Mouse (Mus musculus) lung, adult 2 months (tissue): ENCODE results near the gene Maats1. TPM values are rescaled to one million over a fixed set of nuclear protein-coding genes. Genes with fewer than 3 reads are reported as not detected.

ENCODE experiments used
- DNase-seq: peaks from one replicate; pipeline ENCODE4 v3.0.0; 2022
- H3K4me1 ChIP-seq: fragments of 200-500 bp; 2 replicates; pipeline ENCODE4 v1.6.1; 2011; ENCODE audit warnings: low read length; ENCODE audit not compliant: control insufficient read depth, insufficient read depth
- H3K4me3 ChIP-seq: fragments of 200-500 bp; replicated peaks from 2 replicates; pipeline ENCODE3; 2011; ENCODE audit warnings: low read depth, mild to moderate bottlenecking, control low read depth, low read length; ENCODE audit errors: extremely low read depth
- CTCF ChIP-seq: fragments of 200-500 bp; IDR thresholded peaks from 2 replicates; pipeline ENCODE4 v1.5.1; 2011; ENCODE audit warnings: mild to moderate bottlenecking, low read length, control low read depth; ENCODE audit not compliant: insufficient read depth
- POLR2A ChIP-seq: fragments of 200-500 bp; IDR thresholded peaks from 2 replicates; pipeline ENCODE4 v1.6.1; 2011; ENCODE audit warnings: low read depth, mild to moderate bottlenecking, control low read depth, low read length, borderline replicate concordance; ENCODE audit errors: extremely low read depth
- WGBS: fragments of 180-500 bp; shearing (Covaris S2); methylation state at CpG from one replicate; pipeline ENCODE4 v1.1.7; 2018; 5-methylcytosine and 5-hydroxymethylcytosine counted together
- polyA plus RNA-seq: library from polyadenylated mRNA; depleted of rRNA; stranded (reverse); fragments of >200 nt; gene quantifications from 2 replicates; pipeline ENCODE4 v1.2.3, GENCODE M21; 2012

The Maats1 gene
- polyA plus RNA-seq, 1 experiment: 2.5 TPM

GRCm38 (mm10) chr16:38302367-38302766 is 39.6 kb downstream of the Maats1 start:
- H3K4me3 ChIP-seq: no peak overlapping the region
- TF ChIP-seq POLR2A: no peak
- TF ChIP-seq CTCF: no peak
- no peak for DNase-seq
- WGBS: 83% methylated on average over 13 of the region's 13 CpGs
- H3K4me1 ChIP-seq: 0 out of 2 replicates have a peak, but pooled peaks cover 3% of the 10 kb centered on the region

GRCm38 (mm10) chr16:38298410-38298809 is 43.5 kb downstream of the Maats1 start:
- no peak for DNase-seq
- no peaks in the 10 kb centered on the region for H3K4me1 ChIP-seq
- WGBS: 75% methylated on average over 6 of the region's 6 CpGs
- no peak for TF ChIP-seq POLR2A
- TF ChIP-seq CTCF: no peak
- no peak overlapping the region for H3K4me3 ChIP-seq

- WGBS: 18% methylated on average over 5 of the region's 5 CpGs
- Histone ChIP-seq H3K4me1 (no peaks in the 10 kb centered on the region), H3K4me3 (no peak overlapping the region)
- no peak for DNase-seq
- TF ChIP-seq POLR2A (no peak), CTCF (peak; percentile 31; the same call in 1 of the 2 replicates)
Observed at GRCm38 (mm10) chr16:38295349-38295930, 46.5 kb downstream of the Maats1 start.

- no peak for DNase-seq
- Histone ChIP-seq H3K4me1 (no peaks in the 10 kb centered on the region), H3K4me3 (no peak within 1 kb of the TSS)
- TF ChIP-seq CTCF: no peak
- TF ChIP-seq POLR2A: no peak
- 42% methylated on average over 7 of the region's 7 CpGs for WGBS
Observed at GRCm38 (mm10) chr16:38294685-38295348, 47.1 kb downstream of the Maats1 start, which contains the start of gene Nr1i2. Gene Nr1i2, minus strand, starts transcription at chr16:38294824.

GRCm38 (mm10) chr16:38290151-38290550 is 51.8 kb downstream of the Maats1 start:
- WGBS: 51% methylated on average over 2 of the region's 2 CpGs

GRCm38 (mm10) chr16:38288851-38289250 is 53.1 kb downstream of the Maats1 start:
- Histone ChIP-seq H3K4me1 (no peaks in the 10 kb centered on the region), H3K4me3 (no peak overlapping the region)
- TF ChIP-seq CTCF (no peak), POLR2A (no peak)
- no peak for DNase-seq
- WGBS: 33% methylated on average over 6 of the region's 6 CpGs

More at GRCm38 (mm10) chr16:38290151-38290550, 51.8 kb downstream of the Maats1 start:
- no peaks in the 10 kb centered on the region for H3K4me1 ChIP-seq
- TF ChIP-seq CTCF: no peak
- no peak for DNase-seq
- no peak overlapping the region for H3K4me3 ChIP-seq

- no peak overlapping the region for H3K4me3 ChIP-seq
Observed at GRCm38 (mm10) chr16:38287762-38288161, 54.2 kb downstream of the Maats1 start.

GRCm38 (mm10) chr16:38287357-38287756 is 54.6 kb downstream of the Maats1 start:
- TF ChIP-seq POLR2A: no peak
- H3K4me3 ChIP-seq: no peak overlapping the region
- 64% methylated on average over 6 of the region's 6 CpGs for WGBS
- H3K4me1 ChIP-seq: no peaks in the 10 kb centered on the region
- DNase-seq: no peak

More at GRCm38 (mm10) chr16:38287762-38288161, 54.2 kb downstream of the Maats1 start:
- no peaks in the 10 kb centered on the region for H3K4me1 ChIP-seq
- no peak for TF ChIP-seq POLR2A
- TF ChIP-seq CTCF: no peak
- no peak for DNase-seq
- 81% methylated on average over 3 of the region's 3 CpGs for WGBS

- Histone ChIP-seq H3K4me3 (no peak overlapping the region), H3K4me1 (no peaks in the 10 kb centered on the region)
- no peak for TF ChIP-seq POLR2A
- TF ChIP-seq CTCF: no peak
- no peak for DNase-seq
- WGBS: 45% methylated on average over 4 of the region's 4 CpGs
Observed at GRCm38 (mm10) chr16:38286541-38286940, 55.4 kb downstream of the Maats1 start.

GRCm38 (mm10) chr16:38285801-38286200 is 56.1 kb downstream of the Maats1 start:
- Histone ChIP-seq H3K4me1 (no peaks in the 10 kb centered on the region), H3K4me3 (no peak overlapping the region)
- 74% methylated on average over 7 of the region's 7 CpGs for WGBS
- TF ChIP-seq POLR2A: no peak
- no peak for TF ChIP-seq CTCF
- no peak for DNase-seq
